Mouse (Mus musculus) C2C12 (cell line): ENCODE results near the gene Tuba3a.

Experiments
- CTCF ChIP-seq: IDR thresholded peaks from one replicate; pipeline ENCODE4 v1.5.1; 2011; ENCODE audit not compliant: control insufficient read depth, insufficient read depth, insufficient read length
- USF1 ChIP-seq: IDR thresholded peaks from one replicate; pipeline ENCODE4 v1.6.1; 2011; ENCODE audit warnings: low read depth, mild to moderate bottlenecking, control low read depth, moderate library complexity

GRCm38 (mm10) chr6:125314746-125315145 lies 28.9 kb upstream of the Tuba3a start:
- TF ChIP-seq USF1 (no peak), CTCF (no peak)
